Mouse (Mus musculus) CH12.LX (cell line): Measurements from ENCODE around the gene Pnpla2.

ENCODE experiments used
- CTCF ChIP-seq, 2 experiments: IDR thresholded peaks in 1 of 2; conservative IDR thresholded peaks in 1 of 2; 2 replicates each; pipeline ENCODE4 v1.5.1; 2011 to 2012; ENCODE audit warnings: low read depth in 2 of 2, low read length in 2 of 2, improper control_type of control experiment in 1 of 2, inconsistent platforms in 1 of 2, mild to moderate bottlenecking in 1 of 2, moderate library complexity in 1 of 2
- POLR2A ChIP-seq: IDR thresholded peaks from 2 replicates; pipeline ENCODE4 v1.6.1; 2011; ENCODE audit warnings: low read depth, mild to moderate bottlenecking, improper control_type of control experiment, low read length
- RAD21 ChIP-seq: IDR thresholded peaks from 2 replicates; pipeline ENCODE4 v1.6.1; 2011; ENCODE audit warnings: low read depth, mild to moderate bottlenecking, low read length, improper control_type of control experiment, moderate library complexity
- ZMIZ1 ChIP-seq: IDR thresholded peaks from 2 replicates; pipeline ENCODE4 v1.6.1; 2012; ENCODE audit warnings: low read depth, mild to moderate bottlenecking, inconsistent platforms, low read length, improper control_type of control experiment

- TF ChIP-seq ZMIZ1 (no peak), POLR2A (no peak), CTCF (conservative IDR thresholded peaks at IDR 0.05 in 1 of 2, IDR thresholded peaks at IDR 0.05 in 1 of 2; ENCODE audit: low read depth in 2 of 2, low read length in 2 of 2) (no peak), RAD21 (no peak)
These were observed 15.8 kb upstream of the Pnpla2 start for GRCm38 (mm10) chr7:141439140-141439679.
